Mouse (Mus musculus) heart, embryonic 13.5 days (tissue): ENCODE data around the gene Mamstr. TPM values are rescaled to one million over a fixed set of nuclear protein-coding genes. Genes with fewer than 3 reads are reported as not detected.

Experiments
- ATAC-seq: fragments of 200-750 bp; cut with Nextera tagmentation; 2 replicates; pipeline ENCODE4 v1.8.0; 2017; ENCODE audit warnings: moderate TSS enrichment; ENCODE audit not compliant: insufficient number of reproducible peaks, low FRiP score, low TSS enrichment; ENCODE audit errors: extremely low read depth
- H3K27ac ChIP-seq: fragments of 300-500 bp; sonication (generic); replicated peaks from 2 replicates; pipeline ENCODE4 v1.5.1; 2015; ENCODE audit warnings: moderate library complexity, mild to moderate bottlenecking, inconsistent platforms
- H3K27me3 ChIP-seq: fragments of 300-500 bp; sonication (generic); replicated peaks from 2 replicates; pipeline ENCODE4 v1.6.1; 2015; ENCODE audit warnings: mild to moderate bottlenecking, inconsistent platforms
- H3K36me3 ChIP-seq: fragments of 300-500 bp; sonication (generic); 2 replicates; pipeline ENCODE4 v1.6.1; 2015; ENCODE audit warnings: mild to moderate bottlenecking, inconsistent platforms
- H3K4me1 ChIP-seq: fragments of 300-500 bp; sonication (generic); 2 replicates; pipeline ENCODE4 v1.6.1; 2015; ENCODE audit warnings: inconsistent platforms
- H3K4me2 ChIP-seq: fragments of 300-500 bp; sonication (generic); 2 replicates; pipeline ENCODE4 v1.6.1; 2015; ENCODE audit warnings: inconsistent platforms, mild to moderate bottlenecking, moderate library complexity
- H3K4me3 ChIP-seq: fragments of 300-500 bp; sonication (generic); 2 replicates; pipeline ENCODE4 v1.5.1; 2015; ENCODE audit warnings: moderate library complexity, mild to moderate bottlenecking, inconsistent platforms
- H3K9ac ChIP-seq: fragments of 300-500 bp; sonication (generic); 2 replicates; pipeline ENCODE4 v1.6.1; 2015; ENCODE audit warnings: inconsistent platforms, mild to moderate bottlenecking, moderate library complexity
- H3K9me3 ChIP-seq: fragments of 300-500 bp; sonication (generic); 2 replicates; pipeline ENCODE4 v1.6.1; 2016; ENCODE audit warnings: inconsistent platforms
- WGBS: fragments of 180-500 bp; shearing (Covaris S2); methylation state at CpG from one replicate; pipeline ENCODE4 v1.1.7; 2015; ENCODE audit warnings: mixed read lengths; 5-methylcytosine and 5-hydroxymethylcytosine counted together
- polyA plus RNA-seq: library from polyadenylated mRNA; unstranded; fragments of >200 nt; fragmentation: Nextera tagmentation; extraction: Ambion mirVana; gene quantifications from 2 replicates; pipeline ENCODE4 v1.2.1, GENCODE M21; 2015

Gene Mamstr
- polyA plus RNA-seq, 1 experiment from 2014 or later: 5.0 TPM

GRCm38 (mm10) chr7:45630064-45630907 lies 9.5 kb upstream of the Mamstr start:
- peaks cover 2% of the 10 kb centered on the region; the same call in 1 of the 2 replicates for H3K36me3 ChIP-seq
- no peak for ATAC-seq
- 64% methylated on average over 23 of the region's 23 CpGs for WGBS
- H3K27me3 ChIP-seq: peaks cover 53% of the 10 kb centered on the region
- H3K9me3 ChIP-seq: no peaks in the 10 kb centered on the region
- peaks cover 30% of the 10 kb centered on the region for H3K4me1 ChIP-seq
- H3K4me3 ChIP-seq: peak overlapping the region; percentile 7; the same call in 1 of the 2 replicates
- H3K4me2 ChIP-seq: peak overlapping the region; percentile 95
- 0 out of 2 replicates have a peak overlapping the region, but pooled peaks have one; percentile 5 for H3K9ac ChIP-seq
- 0 out of 2 replicates have a peak overlapping the region, but pooled peaks have one; percentile 12 for H3K27ac ChIP-seq

GRCm38 (mm10) chr7:45632499-45632898 lies 7.3 kb upstream of the Mamstr start:
- Histone ChIP-seq H3K4me1 (peaks cover 41% of the 10 kb centered on the region), H3K9me3 (no peaks in the 10 kb centered on the region), H3K4me3 (peak overlapping the region; percentile 37), H3K9ac (peak overlapping the region; percentile 73), H3K27ac (0 out of 2 replicates have a peak overlapping the region, but pooled peaks have one; percentile 3), H3K36me3 (peaks cover 17% of the 10 kb centered on the region), H3K4me2 (peak overlapping the region; percentile 62), H3K27me3 (peaks cover 41% of the 10 kb centered on the region)
- ATAC-seq: no peak
- 24% methylated on average over 35 of the region's 35 CpGs for WGBS

- WGBS: 71% methylated on average over 11 of the region's 11 CpGs
- Histone ChIP-seq H3K9ac (no peak overlapping the region), H3K9me3 (no peaks in the 10 kb centered on the region), H3K4me3 (no peak overlapping the region), H3K4me1 (peaks cover 56% of the 10 kb centered on the region), H3K36me3 (peaks cover 18% of the 10 kb centered on the region), H3K27me3 (peaks cover 21% of the 10 kb centered on the region), H3K27ac (peak overlapping the region; percentile 80), H3K4me2 (no peak overlapping the region)
- no peak for ATAC-seq
Measured at GRCm38 (mm10) chr7:45634946-45635681, 4.7 kb upstream of the Mamstr start.

- no peak overlapping the region for H3K9ac ChIP-seq
- H3K4me1 ChIP-seq: peaks cover 64% of the 10 kb centered on the region
- peaks cover 13% of the 10 kb centered on the region for H3K27me3 ChIP-seq
- H3K27ac ChIP-seq: peak overlapping the region; percentile 80
- H3K9me3 ChIP-seq: no peaks in the 10 kb centered on the region
- peak overlapping the region; percentile 24; the same call in 1 of the 2 replicates for H3K4me2 ChIP-seq
- ATAC-seq: no peak
- no peak overlapping the region for H3K4me3 ChIP-seq
- 62% methylated on average over 15 of the region's 15 CpGs for WGBS
- peaks cover 18% of the 10 kb centered on the region for H3K36me3 ChIP-seq
Measured at GRCm38 (mm10) chr7:45635711-45636688, 3.8 kb upstream of the Mamstr start.

GRCm38 (mm10) chr7:45637710-45638109 lies 2.1 kb upstream of the Mamstr start:
- Histone ChIP-seq H3K4me1 (peaks cover 73% of the 10 kb centered on the region), H3K36me3 (peaks cover 18% of the 10 kb centered on the region), H3K27me3 (no peaks in the 10 kb centered on the region; the same call in 1 of the 2 replicates), H3K4me3 (no peak overlapping the region), H3K4me2 (no peak overlapping the region), H3K9ac (no peak overlapping the region), H3K27ac (no peak overlapping the region), H3K9me3 (no peaks in the 10 kb centered on the region)
- ATAC-seq: no peak
- WGBS: 87% methylated on average over 6 of the region's 6 CpGs

- H3K4me3 ChIP-seq: peak overlapping the region; percentile 39
- H3K4me2 ChIP-seq: peak overlapping the region; percentile 66
- no peaks in the 10 kb centered on the region for H3K27me3 ChIP-seq
- H3K9me3 ChIP-seq: no peaks in the 10 kb centered on the region
- WGBS: 28% methylated on average over 29 of the region's 29 CpGs
- peak; percentile 53; the same call in 1 of the 2 replicates for ATAC-seq
- peaks cover 16% of the 10 kb centered on the region for H3K36me3 ChIP-seq
- H3K9ac ChIP-seq: peak overlapping the region; percentile 57; the same call in 1 of the 2 replicates
- H3K4me1 ChIP-seq: peaks cover 67% of the 10 kb centered on the region
- no peak overlapping the region for H3K27ac ChIP-seq
Measured at GRCm38 (mm10) chr7:45638623-45639401, 965 bp upstream of the Mamstr start.

- 0 out of 2 replicates have a peak overlapping the region, but pooled peaks have one; percentile 17 for H3K9ac ChIP-seq
- peaks cover 73% of the 10 kb centered on the region for H3K4me1 ChIP-seq
- no peaks in the 10 kb centered on the region for H3K9me3 ChIP-seq
- H3K27ac ChIP-seq: peak overlapping the region; percentile 22; the same call in 1 of the 2 replicates
- no peaks in the 10 kb centered on the region; the same call in 1 of the 2 replicates for H3K27me3 ChIP-seq
- no peak for ATAC-seq
- 72% methylated on average over 19 of the region's 19 CpGs for WGBS
- H3K4me3 ChIP-seq: no peak overlapping the region
- no peak overlapping the region for H3K4me2 ChIP-seq
- H3K36me3 ChIP-seq: peaks cover 15% of the 10 kb centered on the region
Measured at GRCm38 (mm10) chr7:45640191-45640957, 597 bp downstream of the Mamstr start.

- Histone ChIP-seq H3K9ac (peak overlapping the region; percentile 55), H3K4me3 (peak overlapping the region; percentile 12; the same call in 1 of the 2 replicates), H3K4me2 (peak overlapping the region; percentile 75), H3K36me3 (peaks cover 10% of the 10 kb centered on the region), H3K27ac (peak overlapping the region; percentile 24), H3K9me3 (no peaks in the 10 kb centered on the region), H3K27me3 (no peaks in the 10 kb centered on the region; the same call in 1 of the 2 replicates), H3K4me1 (peaks cover 67% of the 10 kb centered on the region)
- WGBS: 47% methylated on average over 16 of the region's 17 CpGs
- no peak for ATAC-seq
Measured at GRCm38 (mm10) chr7:45641391-45642040, 1.7 kb downstream of the Mamstr start.

- ATAC-seq: no peak
- Histone ChIP-seq H3K9me3 (no peaks in the 10 kb centered on the region), H3K4me1 (peaks cover 63% of the 10 kb centered on the region), H3K4me3 (0 out of 2 replicates have a peak overlapping the region, but pooled peaks have one; percentile 12), H3K27ac (peak overlapping the region; percentile 24), H3K9ac (peak overlapping the region; percentile 55), H3K4me2 (peak overlapping the region; percentile 75), H3K27me3 (no peaks in the 10 kb centered on the region; the same call in 1 of the 2 replicates), H3K36me3 (peaks cover 5% of the 10 kb centered on the region)
- WGBS: 60% methylated on average over 5 of the region's 5 CpGs
Measured at GRCm38 (mm10) chr7:45642083-45642482, 2.3 kb downstream of the Mamstr start.
